Mouse (Mus musculus) ES-E14 (cell line): ENCODE results near the gene 2210011C24Rik. TPM values are rescaled to one million over a fixed set of nuclear protein-coding genes. Genes with fewer than 3 reads are reported as not detected.

Source experiments
- DNase-seq: peaks from one replicate; pipeline ENCODE4 v3.0.0-alpha.2; 2013; ENCODE audit warnings: low read depth, low spot score
- H3K27ac ChIP-seq: 2 replicates; pipeline ENCODE4 v1.5.1; 2012; ENCODE audit warnings: low read depth, mild to moderate bottlenecking, low read length, moderate library complexity, mixed read lengths; ENCODE audit not compliant: poor library complexity, insufficient read depth, severe bottlenecking
- H3K36me3 ChIP-seq: 2 replicates; pipeline ENCODE4 v1.6.1; 2012; ENCODE audit warnings: mild to moderate bottlenecking, low read length, moderate library complexity, mixed read lengths; ENCODE audit not compliant: control insufficient read depth, poor library complexity, insufficient read depth, severe bottlenecking
- H3K4me1 ChIP-seq, 2 experiments: fragments of 150-350 bp in 1 of 2; sonication (generic) in 1 of 2; 2 replicates each; pipeline ENCODE4 v1.6.1; 2012; ENCODE audit warnings: low read length in 2 of 2, mild to moderate bottlenecking in 1 of 2, mixed read lengths in 1 of 2; ENCODE audit not compliant: control insufficient read depth in 2 of 2, insufficient read depth in 2 of 2, poor library complexity in 1 of 2
- H3K4me3 ChIP-seq, 2 experiments: fragments of 150-350 bp in 1 of 2; sonication (generic) in 1 of 2; 2 replicates each; pipeline ENCODE4 v1.5.1; 2012; ENCODE audit warnings: low read length in 2 of 2, low read depth in 1 of 2, mild to moderate bottlenecking in 1 of 2, mixed read lengths in 1 of 2; ENCODE audit not compliant: insufficient read depth in 1 of 2, poor library complexity in 1 of 2, severe bottlenecking in 1 of 2
- H3K9ac ChIP-seq: 2 replicates; pipeline ENCODE4 v1.6.1; 2012; ENCODE audit warnings: low read depth, mild to moderate bottlenecking, low read length, mixed read lengths; ENCODE audit not compliant: poor library complexity, insufficient read depth, severe bottlenecking
- H3K9me3 ChIP-seq: fragments of 150-350 bp; sonication (generic); 2 replicates; pipeline ENCODE4 v1.6.1; 2012; ENCODE audit warnings: low read depth, mild to moderate bottlenecking, low read length; ENCODE audit not compliant: control insufficient read depth, insufficient read depth
- CHD2 ChIP-seq: IDR thresholded peaks from 2 replicates; pipeline ENCODE4 v1.6.1; 2014; ENCODE audit warnings: mild to moderate bottlenecking, low read depth, low read length, inconsistent platforms
- HCFC1 ChIP-seq: IDR thresholded peaks from 2 replicates; pipeline ENCODE4 v1.6.1; 2012; ENCODE audit warnings: low read length, inconsistent platforms, borderline replicate concordance; ENCODE audit not compliant: insufficient read depth
- MAFK ChIP-seq: IDR thresholded peaks from 2 replicates; pipeline ENCODE4 v1.6.1; 2014; ENCODE audit warnings: mild to moderate bottlenecking, low read depth, low read length, inconsistent platforms; ENCODE audit not compliant: insufficient read depth
- ZC3H11A ChIP-seq: IDR thresholded peaks from 2 replicates; pipeline ENCODE4 v1.6.1; 2012; ENCODE audit warnings: low read depth, mild to moderate bottlenecking, inconsistent platforms, low read length, borderline replicate concordance
- ZNF384 ChIP-seq: IDR thresholded peaks from 2 replicates; pipeline ENCODE4 v1.6.1; 2012; ENCODE audit warnings: low read depth, low read length, inconsistent platforms
- in situ Hi-C, 2 experiments: fragments of 600-800 bp; cut with MboI; formaldehyde crosslinking; loops; one replicate each; pipeline ENCODE4 v1.15.1; 2025; ENCODE audit warnings: low sequenced_read_pairs in 2 of 2, inconsistent platforms in 1 of 2; ENCODE audit not compliant: unreplicated experiment in 2 of 2
- total RNA-seq: library from RNA; depleted of rRNA; stranded (reverse); fragments of 300-350 nt; gene quantifications from 2 replicates; pipeline ENCODE4 v1.2.3, GENCODE M21; 2012

2210011C24Rik gene
- total RNA-seq, 1 experiment = 4.6 TPM

GRCm38 (mm10) chr8:83973161-83974031, 38.6 kb downstream of the 2210011C24Rik start:
- DNase-seq = no peak
- Histone ChIP-seq H3K27ac (no peak overlapping the region), H3K9ac (peak overlapping the region; percentile 77), H3K9me3 (no peaks in the 10 kb centered on the region), H3K4me3 (peak overlapping the region; percentile 88 to 94), H3K4me1 (peaks cover 2 to 10% of the 10 kb centered on the region in 2 experiments; a peak in 1 of 4 replicates), H3K36me3 (peaks cover 8% of the 10 kb centered on the region)
- no peak for TF ChIP-seq ZC3H11A
- no peak for TF ChIP-seq ZNF384
- TF ChIP-seq CHD2 = no peak
- no peak for TF ChIP-seq MAFK
- no peak for TF ChIP-seq HCFC1
- in situ Hi-C loops = no loop called here

GRCm38 (mm10) chr8:83972150-83973120, 39.5 kb downstream of the 2210011C24Rik start, which contains the start of gene Prkaca:
Prkaca (plus strand) TSS chr8:83972993.
- TF ChIP-seq ZC3H11A (no peak), CHD2 (peak; percentile 95), ZNF384 (no peak), MAFK (no peak), HCFC1 (no peak)
- Histone ChIP-seq H3K9ac (peak within 1 kb of the TSS; percentile 77), H3K9me3 (no peaks in the 10 kb centered on the region), H3K27ac (no peak within 1 kb of the TSS), H3K4me1 (peaks cover 2 to 10% of the 10 kb centered on the region in 2 experiments; a peak in 1 of 4 replicates), H3K4me3 (peak within 1 kb of the TSS; percentile 88 to 94), H3K36me3 (peaks cover 15% of the 10 kb centered on the region)
- peak; percentile 97 for DNase-seq
- in situ Hi-C loops = no loop called here

GRCm38 (mm10) chr8:83971661-83972060, 40.3 kb downstream of the 2210011C24Rik start:
- Histone ChIP-seq H3K27ac (no peak overlapping the region), H3K4me1 (peaks cover 2 to 10% of the 10 kb centered on the region in 2 experiments; a peak in 1 of 4 replicates), H3K9me3 (no peaks in the 10 kb centered on the region), H3K9ac (peak overlapping the region; percentile 66), H3K4me3 (peak overlapping the region; percentile 82 to 83; a peak in 3 of 4 replicates), H3K36me3 (peaks cover 20% of the 10 kb centered on the region)
- TF ChIP-seq HCFC1 = no peak
- no peak for TF ChIP-seq ZNF384
- no peak for TF ChIP-seq MAFK
- TF ChIP-seq ZC3H11A = no peak
- TF ChIP-seq CHD2 = no peak
- DNase-seq = no peak
- in situ Hi-C loops = no loop called here

- in situ Hi-C loops = no loop called here
These were observed 40.9 kb downstream of the 2210011C24Rik start for GRCm38 (mm10) chr8:83971121-83971520.

More at GRCm38 (mm10) chr8:83971121-83971520, 40.9 kb downstream of the 2210011C24Rik start:
- peaks cover 20% of the 10 kb centered on the region for H3K36me3 ChIP-seq
- H3K27ac ChIP-seq = no peak overlapping the region
- H3K4me3 ChIP-seq = no peak overlapping the region
- H3K4me1 ChIP-seq = peaks cover 2 to 10% of the 10 kb centered on the region in 2 experiments; a peak in 1 of 4 replicates
- DNase-seq = no peak
- H3K9ac ChIP-seq = no peak overlapping the region
- TF ChIP-seq MAFK = no peak
- TF ChIP-seq HCFC1 = no peak
- no peak for TF ChIP-seq ZC3H11A
- H3K9me3 ChIP-seq = no peaks in the 10 kb centered on the region
